Mouse (Mus musculus): ENCODE measurements at regions not wholly inside any gene's neighbourhood (a gene's known extent, or its start where the extent isn't known, plus 50 kb on each side); places are given as distances from the start of the nearest gene placed in this dataset.

DNA sequence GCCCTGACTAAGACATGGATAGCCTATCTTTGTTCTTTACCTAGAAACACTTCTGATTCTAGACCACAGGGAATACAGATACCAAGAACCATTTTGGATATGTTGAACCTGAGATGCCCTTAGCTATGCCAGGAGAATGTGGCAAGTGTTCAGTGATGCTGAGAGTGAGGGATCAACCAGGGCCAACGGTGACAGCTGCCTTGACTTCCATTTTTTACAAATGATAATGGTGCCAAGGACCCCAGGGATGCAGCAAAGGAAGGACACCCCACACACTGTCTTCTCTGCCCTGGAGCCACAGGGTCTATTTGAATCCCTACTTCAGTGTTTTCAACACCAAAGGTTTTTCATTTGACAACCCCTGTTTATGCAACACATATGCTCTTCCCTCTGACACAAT is 174.4 kb downstream of the Gsdmc2 start:
- DNase-seq, result no peak

DNA sequence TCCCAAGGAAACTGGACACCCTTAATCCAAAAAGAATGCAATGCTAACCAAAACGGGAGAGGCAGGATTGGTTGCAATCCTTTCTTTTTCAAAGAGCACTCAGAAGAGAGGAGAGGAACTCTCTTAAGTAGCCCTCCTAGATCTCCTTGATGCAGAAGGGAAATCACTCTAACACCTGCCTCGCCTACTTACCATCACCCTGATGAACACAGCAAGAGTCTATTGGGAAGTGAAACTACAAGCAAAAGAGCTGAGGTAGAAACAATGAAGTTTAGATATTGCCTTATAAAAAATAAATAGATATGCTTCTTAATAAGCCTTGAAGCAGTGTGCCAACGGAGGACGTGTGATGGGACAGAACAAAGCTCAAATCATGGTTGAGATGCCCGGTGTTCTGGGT is 177.4 kb downstream of the Gsdmc2 start:
- no peak for DNase-seq

DNA sequence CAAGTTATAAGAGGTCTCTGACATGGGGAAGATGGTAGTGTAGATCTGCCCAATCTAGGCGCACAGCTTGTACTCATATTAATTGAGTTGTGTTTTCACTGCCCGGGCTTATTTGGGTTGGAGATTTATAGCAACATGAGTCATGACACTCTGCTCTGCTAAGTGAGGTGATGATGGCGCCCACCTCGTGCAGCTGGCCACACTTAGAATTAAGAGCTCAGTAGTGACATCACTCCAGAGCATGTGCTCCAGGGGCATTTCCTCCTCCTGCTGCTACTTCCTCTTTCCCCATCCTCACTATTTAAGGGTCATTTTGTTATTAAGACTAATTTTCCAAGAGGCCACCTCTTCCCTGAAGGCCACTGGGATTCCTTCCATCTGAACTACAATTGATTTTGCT is 179.5 kb downstream of the Gsdmc2 start:
- no peak for DNase-seq

DNA sequence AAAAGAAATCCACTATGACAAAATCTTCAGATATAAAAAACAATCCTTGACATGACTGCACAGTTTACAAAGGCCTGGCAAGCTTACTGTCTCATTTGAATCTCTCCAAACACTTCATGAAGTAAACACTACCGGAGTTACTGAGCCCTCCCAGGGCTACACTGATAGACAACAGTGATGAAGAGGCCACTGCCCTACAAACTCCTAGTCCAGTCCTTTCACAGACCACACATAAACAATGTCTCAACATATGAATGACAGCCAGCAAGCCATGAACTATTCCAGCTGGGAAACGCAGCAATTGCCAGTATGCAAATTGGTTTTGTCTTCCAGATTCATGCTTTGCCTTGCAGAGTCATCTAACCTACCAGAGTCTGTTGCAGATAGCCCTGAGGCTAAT is 180.1 kb downstream of the Gsdmc2 start:
- no peak for DNase-seq

DNA sequence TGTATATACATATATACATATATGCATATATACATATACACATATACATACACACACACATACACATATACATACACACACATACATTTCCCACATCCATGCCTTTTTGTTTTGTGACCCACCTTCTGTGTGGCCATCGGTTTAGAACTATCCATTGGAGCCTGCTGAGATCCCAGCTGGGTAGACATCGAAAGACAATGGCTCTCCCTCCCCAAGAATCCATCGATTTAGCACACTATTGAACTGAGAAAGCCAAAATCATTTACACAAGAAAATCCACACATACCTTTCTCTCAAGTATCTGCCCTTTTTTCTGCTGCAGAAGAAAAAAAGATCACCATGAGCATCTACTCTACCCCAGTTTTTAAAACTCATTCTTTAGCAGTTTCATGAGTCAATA is 182.8 kb downstream of the Gsdmc2 start:
- DNase-seq, result no peak

DNA sequence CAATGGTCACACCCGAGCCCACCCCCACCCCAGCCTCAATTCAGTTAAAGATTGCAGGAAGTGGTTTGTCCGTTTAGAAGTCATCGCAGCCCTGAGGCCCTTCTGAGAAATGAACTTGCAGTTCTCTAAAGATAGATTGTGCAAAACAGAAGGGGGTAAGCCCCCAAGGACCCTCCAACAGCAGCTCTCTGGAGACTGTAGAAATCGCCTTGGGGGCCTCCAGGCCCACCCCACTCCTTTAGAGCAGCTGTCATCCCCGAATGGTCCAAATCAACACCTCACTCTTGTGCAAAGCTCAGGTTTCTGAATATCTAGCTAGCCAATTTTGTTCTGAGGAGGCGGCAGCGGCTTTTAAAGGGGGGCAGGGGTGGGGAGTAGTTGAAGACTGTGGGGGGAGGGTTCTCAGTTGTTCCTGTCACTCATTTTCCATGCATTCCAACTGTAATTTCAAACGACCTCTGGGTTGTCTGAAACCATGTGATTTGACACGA is 186.9 kb downstream of the Gsdmc2 start:
- no peak for DNase-seq

DNA sequence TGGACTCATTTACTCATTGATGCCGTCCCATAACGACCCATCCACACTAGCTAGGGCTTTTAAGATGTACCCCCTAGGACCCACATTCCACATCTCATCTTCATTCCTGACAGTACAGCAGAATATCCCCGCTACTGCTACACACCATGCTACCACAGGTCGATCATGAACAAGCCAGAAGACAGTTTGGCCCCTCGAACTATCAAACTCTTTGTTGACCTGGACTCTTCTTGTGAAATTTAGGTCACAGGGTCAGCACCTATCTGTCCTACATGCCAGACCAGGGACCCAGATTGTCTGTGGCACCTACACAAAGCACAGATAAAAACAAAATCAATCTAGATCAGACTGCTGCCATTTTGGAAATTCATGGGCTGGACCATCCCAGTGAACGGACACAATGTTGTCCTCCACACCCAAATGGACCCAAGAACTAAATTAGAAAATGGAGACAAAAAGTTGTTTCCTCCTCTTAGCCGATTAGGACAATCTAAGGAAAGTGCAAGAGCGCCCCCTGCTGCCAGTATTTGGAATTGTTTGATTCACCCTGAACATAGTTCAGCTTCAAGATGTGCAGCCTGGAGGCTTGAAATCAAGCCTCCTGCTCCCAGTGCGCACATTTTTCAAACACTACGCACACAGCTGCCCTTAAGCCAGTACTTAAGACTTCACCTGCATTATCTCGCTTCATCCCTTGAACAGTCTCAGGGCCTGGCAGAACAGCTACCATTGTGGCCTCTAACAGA is 192.6 kb downstream of the Gsdmc2 start:
- DNase-seq, result peak; percentile 75

DNA sequence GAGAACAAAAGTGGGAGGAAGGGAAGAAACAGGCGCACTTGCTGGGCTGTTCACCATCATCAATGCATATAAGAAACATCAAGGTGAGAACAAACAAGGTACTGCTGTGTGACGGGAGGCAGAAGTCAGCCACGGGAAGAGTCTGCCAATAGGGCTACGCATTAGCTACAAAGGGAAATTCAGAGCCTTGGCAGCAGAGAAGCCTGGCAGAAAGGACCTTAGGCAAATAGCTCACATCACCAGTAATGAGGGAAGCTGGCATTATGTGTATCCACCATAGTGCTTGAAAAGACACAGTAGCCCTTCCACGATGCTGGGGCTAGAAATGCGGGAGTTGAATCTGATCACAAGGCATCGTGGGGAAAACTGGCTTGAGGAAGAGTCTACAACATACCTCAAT is 193.9 kb downstream of the Gsdmc2 start:
- DNase-seq, result no peak

DNA sequence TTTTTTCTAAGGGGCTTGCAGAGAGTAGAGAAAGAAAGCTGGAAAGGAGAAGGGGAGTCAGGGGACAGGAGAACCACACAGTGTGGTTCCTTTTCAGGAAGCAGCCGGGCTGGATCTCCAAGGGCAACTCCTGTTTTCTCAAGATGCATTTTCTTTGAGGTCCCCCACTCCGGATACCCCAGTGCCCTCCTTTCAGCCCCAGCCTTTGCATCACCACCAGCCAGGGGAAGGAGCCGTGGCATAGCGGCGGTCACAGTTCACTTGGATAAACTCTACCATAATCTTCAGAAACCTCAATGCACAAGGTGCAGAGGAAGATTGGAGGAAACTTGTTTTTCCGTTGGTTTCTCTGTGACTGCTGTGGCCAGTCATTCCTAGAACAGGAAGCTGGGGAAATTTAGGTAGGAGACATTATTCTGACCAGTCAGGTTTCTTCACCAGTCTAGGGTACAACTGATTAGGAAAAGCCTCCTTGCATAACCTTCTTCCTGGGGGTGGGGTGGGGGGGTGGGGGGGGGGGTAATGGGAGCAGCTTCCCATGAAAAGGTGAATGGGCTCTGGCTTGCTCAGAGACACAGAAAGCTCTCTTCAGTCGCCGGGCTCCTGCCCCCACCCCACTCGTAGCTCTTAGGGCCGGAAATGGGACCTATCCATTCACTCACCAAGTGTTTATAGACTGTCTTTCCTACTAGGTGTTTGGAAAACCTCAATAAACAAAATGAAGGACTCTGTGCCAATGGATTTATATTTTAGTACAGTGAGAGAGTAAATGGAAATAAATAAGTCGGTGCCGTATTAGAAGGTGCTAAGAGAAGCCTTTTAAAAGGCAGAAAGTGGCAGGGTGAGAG is 196.6 kb downstream of the Gsdmc2 start:
- no peak for DNase-seq

DNA sequence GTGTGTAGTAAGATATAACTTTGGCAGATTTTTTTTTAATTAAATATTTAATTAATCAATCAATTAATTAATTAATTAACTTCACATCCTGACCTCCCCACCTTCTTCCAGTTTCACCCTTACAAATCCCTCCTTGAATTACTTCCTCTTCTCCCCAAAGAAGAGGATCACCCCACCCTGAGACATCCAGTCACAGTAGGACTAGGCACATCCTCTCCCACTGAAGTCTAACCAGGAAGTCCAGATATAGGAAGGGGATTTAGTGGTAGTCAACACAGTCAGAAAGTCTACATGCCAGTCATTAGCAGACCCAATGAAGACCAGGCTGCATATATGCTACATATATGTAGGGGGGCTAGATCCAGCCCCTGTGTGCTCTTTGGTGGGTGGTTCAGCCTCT is 220.2 kb downstream of the Gsdmc2 start:
- no peak for DNase-seq

DNA sequence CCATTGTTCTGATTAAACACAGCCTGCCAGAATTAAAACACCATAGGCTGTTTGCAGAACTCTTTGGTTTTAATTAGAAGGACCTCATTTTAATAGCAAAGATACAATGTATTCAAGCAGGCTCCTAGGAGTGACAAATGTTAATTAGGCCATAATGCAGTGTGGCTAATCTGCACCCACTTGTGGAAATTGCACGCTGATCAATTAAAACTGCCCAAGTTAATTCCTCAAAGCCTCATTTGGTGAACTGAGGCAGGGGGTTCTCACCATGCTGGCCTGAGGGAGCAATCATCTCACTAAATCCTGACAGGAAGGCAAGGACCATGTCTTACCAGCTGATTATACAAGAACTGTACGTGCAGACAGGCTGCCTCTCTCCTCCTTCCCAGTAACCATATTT is 220.7 kb downstream of the Gsdmc2 start:
- no peak for DNase-seq

DNA sequence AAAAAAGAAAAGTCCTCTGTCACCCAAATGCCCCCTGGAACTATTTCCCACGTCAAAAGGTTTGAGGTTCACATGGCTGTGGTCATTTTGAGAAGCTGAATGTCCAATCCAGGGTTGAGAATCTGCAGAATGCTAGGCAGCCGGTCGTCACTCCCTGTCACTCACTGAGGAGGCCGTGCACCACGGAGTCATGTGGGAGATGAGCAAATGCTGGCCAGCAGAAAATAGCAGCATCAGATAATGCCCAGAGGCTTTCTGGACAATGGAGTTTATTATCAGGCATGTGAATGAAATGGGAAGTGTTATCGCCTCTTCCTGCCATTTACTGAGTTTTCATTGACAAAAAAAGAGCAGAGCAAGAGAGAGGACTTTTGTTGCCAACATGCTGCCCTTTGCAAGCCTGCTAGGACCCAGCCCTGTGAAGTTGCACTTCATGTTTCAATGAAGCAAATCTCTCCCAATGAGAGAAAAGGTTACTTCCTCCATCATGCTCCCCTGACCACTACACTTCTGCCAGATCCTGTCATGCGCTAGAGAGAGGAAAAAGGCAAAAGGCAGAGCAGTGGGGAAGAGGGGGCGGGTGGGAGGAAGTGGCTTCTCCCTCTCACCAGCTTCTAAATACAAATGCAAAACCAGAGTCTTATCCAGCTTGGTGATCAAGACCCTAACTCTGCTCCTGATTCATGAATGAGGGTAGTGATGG is 228.3 kb downstream of the Gsdmc2 start:
- DNase-seq, result peak; percentile 4

DNA sequence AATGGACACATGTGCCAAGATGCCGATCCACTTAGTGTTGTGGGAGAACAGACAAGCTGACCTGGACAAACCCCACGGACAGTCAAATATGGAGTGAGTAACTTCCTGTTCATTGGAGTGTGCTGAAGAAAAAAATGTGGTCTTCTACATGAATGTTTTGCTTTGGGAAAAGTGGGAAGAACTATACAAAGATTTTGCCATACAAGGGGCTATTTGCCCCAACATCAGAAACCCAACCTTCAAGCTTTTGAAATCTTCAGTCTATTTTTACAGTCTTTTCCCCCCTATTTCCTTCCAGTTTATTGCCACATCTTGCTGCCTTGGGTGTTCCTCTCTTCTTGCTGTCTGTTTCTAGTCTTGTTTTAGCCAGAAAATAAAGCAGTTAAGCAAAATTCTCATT is 230.8 kb downstream of the Gsdmc2 start:
- DNase-seq, result no peak

DNA sequence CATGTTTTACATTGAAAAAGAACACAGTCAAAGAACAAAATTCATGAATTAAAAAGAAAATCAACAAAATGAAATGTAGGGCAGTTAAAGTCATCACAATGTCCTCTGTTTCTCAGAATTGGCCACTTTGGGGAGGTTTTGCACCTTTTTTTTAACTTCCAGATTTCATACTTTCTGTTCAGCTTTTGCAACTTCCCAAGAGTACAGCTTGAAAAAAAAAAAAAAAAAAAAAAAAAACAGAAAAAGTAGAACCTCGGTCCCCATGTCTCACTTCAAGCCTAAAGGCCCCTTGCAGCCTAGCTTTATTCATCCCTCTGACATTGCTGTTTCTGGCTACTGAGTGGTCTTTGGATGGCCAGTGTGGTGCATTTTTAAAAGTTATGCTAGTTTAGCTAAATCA is 231.9 kb downstream of the Gsdmc2 start:
- DNase-seq, result no peak

DNA sequence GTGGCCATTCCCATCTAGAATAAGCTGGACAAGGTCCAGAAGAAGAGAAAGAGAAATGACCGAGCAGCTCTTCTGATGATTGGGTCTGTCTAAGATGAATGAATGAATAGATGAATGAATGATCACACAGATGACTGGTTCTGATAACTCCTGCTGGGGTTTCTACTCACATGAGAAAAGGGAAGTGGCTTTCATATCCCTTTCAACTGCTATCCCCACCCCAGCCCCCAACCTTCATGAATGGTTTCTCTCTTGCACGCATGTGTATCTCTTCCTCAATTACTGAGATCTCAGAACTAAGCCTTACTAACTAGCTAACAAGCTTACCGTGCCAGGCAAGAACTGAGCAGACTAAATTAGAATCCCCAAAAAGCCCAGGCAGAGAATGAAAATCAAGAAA is 233.8 kb downstream of the Gsdmc2 start:
- no peak for DNase-seq

DNA sequence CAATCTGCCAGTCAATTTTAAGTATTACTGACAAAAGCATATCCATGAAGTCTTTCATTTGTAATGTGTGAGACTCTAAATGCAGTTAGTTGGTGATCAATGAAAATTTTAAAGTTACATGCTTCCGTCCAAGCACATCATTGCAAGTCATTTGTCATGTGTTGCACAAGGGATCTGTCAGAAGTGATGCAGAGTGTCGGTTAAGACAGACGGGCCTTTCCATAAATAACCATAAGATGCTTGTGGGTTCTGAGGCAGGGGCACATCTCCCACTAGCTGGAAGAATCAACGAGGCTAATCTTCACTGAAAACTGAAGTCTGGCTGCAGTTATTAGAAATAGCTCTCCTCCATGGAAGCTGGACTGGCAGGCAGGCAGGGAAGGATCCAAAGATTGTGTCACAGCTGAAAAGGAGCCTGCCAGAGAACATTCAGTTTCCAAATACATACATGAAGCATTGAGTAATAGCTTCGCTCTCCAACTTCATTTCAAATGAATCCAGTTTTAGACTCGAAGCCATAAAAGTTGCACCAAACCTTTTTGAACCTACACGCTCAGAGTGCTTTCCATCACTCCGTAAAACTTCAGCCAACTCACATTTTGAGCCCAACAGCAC is 241.8 kb downstream of the Gsdmc2 start:
- DNase-seq, result no peak

DNA sequence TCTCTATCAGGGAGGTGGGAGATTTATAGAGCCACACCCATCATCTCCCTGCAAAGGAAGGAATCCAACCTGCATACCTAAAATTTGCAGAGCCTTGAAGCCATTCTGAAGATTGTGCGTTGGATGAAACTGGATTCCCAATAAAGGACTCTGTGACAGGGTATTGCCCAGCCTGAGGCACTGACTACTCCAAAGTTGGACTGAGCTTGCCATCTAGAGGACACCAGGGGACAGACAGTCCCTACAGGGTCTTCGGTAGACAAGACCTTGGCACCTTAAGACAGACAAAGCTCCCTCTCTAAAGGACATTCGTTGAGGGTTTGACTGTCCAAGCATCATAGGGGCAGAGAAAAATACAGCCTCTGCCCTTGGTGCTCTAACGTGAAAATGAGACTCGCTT is 243.4 kb downstream of the Gsdmc2 start:
- DNase-seq, result peak; percentile 57

DNA sequence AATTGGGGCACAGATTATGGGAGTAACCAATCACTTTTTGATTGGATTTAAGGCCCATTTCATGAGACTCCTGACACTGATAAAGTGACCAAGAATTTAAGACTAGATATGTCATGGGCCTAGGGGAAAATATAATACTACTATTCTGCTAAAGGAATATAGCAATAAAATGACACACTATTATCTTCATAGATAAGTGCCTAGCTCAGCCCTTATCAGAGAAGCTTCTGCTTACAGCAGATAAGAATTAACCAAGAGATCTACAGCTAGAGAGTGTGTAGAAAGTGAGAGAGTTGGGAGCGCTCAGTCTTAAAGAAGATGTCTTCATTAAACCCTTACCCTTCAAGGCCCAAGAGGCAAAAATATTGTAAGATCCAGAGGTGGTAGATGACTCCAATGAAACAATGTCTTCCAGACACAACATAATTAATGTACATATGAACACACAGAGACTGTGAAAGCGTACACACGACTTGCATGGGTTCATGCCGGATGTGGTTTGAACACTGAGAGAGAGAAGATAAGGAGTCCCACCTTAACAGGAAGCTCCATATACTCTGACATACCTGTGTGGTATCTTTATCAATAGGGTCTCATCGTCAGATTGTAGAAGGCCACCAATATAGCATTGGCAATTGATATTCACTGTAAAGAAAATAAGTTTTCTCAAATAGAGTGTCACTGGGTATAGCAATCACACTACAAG is 252.1 kb downstream of the Gsdmc2 start:
- no peak for DNase-seq

DNA sequence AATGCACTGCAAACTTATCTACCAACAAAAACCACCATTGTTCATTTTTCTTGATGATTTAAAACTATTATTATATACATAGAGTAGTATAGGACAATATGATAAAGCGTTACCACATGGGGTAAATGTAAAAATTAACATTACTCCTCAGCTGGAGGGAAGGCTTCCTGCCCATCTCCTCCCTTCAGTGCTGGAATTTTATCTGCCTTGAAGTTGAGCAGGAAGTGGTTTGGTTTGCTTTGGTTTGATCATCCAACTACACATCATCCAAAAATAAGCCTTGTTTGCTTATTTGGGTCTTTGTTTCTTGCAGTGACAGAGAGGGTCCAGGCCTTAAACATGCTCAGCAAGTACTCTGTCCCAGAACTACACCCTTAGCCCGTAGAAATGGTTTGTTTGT is 285.7 kb downstream of the Gsdmc2 start:
- no peak for DNase-seq

DNA sequence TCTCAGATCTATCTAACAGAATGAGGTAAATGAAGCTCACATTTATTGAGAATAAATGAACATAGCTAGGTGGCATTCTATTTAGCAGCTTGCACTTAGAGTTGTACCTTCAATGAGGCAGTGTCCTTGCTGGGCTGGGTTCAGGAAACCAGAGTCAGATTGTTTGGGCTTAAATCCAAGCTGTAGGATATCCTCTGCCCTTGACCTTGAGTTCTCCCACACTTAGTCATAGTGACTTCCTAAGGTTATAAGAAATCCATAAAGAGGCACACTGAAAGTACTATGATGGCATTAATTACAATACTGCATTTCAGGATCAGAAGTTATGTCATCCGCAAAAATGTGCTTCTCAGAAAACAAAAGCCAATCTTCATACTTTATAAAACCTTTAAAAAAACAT is 286.3 kb downstream of the Gsdmc2 start:
- peak; percentile 19 for DNase-seq

DNA sequence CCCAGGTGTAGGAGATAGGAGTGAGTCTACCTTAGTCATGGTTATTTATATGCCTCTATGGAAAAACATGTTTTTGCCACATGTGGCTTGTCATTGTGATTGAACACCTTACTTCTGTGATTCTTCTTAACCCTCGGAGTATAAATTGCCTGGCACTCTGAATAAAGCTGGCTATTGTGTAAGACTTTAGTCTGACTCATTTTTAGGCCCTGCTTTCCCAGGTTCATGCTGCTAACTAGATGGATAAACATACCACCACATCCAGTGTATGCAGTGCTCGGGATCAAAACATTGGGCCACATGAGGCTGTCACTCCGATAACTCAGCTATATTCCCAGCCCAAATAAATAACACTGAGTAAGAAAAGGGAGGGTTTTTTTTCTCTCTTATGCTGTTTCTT is 287.2 kb downstream of the Gsdmc2 start:
- DNase-seq, result peak; percentile 2

DNA sequence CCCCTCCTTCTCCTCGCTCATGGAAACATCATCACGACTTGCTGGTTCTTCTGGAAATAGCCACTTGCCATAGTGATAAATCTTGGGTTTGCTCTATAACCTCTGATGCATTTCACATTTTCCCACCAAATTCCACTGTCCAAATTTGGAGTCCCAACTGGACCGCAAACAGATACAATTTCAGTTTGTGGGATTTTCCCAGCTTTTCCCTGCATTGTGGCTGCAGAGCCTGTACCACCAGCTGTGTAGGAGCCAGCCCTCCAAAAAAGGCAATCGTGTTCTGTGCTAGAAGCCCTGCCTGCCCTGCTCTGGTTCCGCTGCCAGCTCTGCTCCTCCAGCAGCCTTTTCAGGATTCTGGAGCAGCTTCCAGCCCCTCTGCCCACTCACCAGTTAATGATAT is 291.4 kb downstream of the Gsdmc2 start:
- no peak for DNase-seq

Data from adrenal gland, adult 2 months (tissue).